Mouse (Mus musculus) lung, postnatal 0 days (tissue): Measurements from ENCODE around the gene Olfr63.
"Not testable (repeated sequence)": the region's sequence is repeated elsewhere in the genome, so short reads cannot be mapped to it uniquely, and the experiment has no call there.

Experiments
- CTCF ChIP-seq: IDR thresholded peaks from 2 replicates; pipeline ENCODE4 v1.5.1; 2016; ENCODE audit warnings: antibody characterized with exemption, mild to moderate bottlenecking
- EP300 ChIP-seq: IDR thresholded peaks from 2 replicates; pipeline ENCODE4 v1.6.1; 2016; ENCODE audit warnings: antibody characterized with exemption, mild to moderate bottlenecking, control low read depth

GRCm38 (mm10) chr17:33289039-33289875, 24.8 kb downstream of the Olfr63 start, which contains the start of gene Zfp955b:
- not testable (repeated sequence) for TF ChIP-seq CTCF, EP300
